Mouse (Mus musculus) liver (tissue): ENCODE data around the gene Fbxo6.
"Not testable (repeated sequence)": the region's sequence is repeated elsewhere in the genome, so short reads cannot be mapped to it uniquely, and the experiment has no call there.

Experiments
- DNase-seq: peaks from one replicate; pipeline ENCODE4 v3.0.0-alpha.2; 2020; ENCODE audit warnings: mixed read lengths

The Fbxo6 gene

DNA sequence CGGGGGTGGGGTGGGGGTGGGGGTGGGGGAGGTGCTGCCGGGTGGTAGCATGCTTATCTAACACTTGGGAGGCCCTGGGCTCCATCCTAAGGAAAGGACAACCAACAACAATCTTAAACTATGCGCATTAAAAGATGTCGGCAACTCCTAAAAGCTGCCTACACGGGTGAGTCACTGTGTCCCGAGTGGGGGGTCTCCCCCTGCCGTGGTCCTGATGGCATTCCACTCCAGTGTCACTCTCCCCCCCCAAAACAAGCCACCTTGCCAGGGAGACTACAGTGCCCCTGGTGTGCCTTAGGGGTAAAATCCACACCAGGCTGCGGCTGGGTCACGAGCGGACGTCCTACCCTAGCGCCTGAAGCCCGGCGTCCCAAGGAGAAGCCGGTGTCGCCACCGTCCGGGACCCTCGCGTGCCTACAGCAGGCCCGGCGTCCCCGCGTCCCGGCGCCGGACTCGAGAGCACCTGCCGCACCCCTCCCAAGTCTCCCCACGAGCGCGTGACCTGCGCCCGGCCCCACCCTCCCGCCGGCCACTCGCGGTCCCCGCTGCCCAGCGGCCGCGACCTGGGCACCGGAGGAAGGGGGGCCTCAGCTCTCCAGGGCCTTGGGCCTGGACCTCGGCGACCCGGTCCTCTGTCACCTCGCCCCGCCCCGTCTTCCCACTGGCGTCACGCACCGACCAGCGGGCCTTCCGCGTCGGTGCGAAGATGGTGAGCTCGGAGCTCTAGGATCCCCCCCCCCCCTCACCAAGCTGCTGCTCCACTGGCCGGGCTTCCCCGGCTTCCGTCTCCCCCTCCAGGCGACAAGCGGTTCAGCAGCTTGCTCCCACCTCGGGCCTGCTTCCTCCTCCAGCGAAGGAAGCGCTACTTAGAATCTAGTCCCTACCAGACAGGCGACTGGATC is at the start of gene Fbxo6:
TSS of gene Fbxo6 (minus strand) at position 874 of the 902 bp plus-strand sequence.
- peak; percentile 88 for DNase-seq

DNA sequence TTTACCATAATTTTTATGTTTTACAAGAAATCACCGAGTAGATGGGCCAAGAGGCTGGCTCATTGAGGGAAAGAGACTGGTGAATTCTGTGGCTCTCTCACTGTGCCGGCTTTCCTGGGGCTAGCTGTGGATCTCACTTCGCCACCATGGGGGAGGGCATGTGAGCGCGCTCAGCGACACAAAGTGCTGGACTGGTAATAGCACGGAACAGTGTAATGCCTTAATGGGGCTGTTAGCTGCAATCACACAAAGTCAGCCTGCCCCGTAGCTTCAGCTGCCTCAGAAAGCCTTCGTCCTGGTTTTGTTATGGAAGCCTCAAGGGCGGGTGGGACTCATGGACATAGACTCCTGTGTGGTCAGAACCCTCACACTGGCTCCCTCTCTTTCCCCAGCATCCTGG is 46.8 kb upstream of the Fbxo6 start:
- DNase-seq: no peak

DNA sequence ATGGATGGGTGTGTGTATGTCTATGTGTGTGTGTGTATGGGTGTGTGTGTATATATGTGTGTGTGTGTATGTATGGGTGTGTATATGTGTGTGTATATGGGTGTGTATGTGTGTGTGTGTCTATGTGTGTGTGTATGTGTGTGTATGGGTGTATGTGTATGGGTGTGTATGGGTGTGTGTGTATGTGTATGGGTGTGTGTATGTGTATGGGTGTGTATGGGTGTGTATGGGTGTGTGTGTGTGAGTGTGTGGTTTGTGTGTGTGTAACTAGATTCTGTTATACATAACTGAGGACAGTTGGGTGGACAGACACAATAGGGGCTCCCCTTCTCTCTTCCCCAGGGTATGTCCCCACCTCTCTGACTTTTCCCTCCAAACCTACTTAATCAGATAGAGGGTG is 42.5 kb upstream of the Fbxo6 start:
- DNase-seq: no peak

DNA sequence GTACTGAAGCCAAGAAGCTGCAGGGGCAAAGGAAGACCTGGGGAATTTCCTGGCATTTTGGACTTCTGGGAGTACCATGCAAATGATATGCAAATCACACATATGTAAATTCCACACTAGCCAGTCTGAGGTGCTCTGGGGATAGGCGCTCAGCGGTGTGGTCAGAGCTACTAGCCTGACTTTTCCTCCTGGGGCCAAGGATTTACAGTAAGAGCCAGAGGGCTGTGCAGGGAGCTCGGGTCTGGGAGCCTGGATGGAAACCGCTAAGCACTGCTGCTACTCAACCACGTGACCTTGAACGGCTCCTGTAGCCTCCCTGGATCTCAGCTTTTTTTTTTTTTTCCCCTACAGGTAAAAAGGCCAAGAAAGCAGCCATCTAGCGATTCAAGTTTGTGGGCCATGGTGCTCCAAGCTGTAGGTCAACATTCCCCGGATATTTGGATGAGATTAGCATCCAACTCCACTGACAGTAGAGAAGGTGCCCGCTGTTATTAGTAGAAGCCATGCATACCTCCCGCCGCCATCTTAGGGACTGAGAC is 40.8 kb upstream of the Fbxo6 start:
- no peak for DNase-seq

DNA sequence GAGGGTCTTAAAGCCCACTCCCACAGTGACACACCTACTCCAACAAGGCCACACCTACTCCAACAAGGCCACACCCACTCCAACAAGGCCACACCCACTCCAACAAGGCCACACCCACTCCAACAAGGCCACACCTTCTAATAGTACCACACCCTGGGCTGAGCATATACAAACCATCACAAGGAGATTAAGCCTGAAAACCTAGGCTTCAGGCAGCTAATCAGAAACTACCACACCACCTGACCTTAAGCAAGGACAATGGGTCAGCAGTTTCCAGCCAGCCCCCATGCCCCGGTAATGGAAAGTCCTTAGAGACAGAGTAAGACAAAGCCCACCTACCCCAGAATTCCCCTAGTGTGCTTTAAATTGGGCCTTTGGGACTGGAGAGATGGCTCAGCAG is 36.8 kb upstream of the Fbxo6 start:
- not testable (repeated sequence) for DNase-seq

DNA sequence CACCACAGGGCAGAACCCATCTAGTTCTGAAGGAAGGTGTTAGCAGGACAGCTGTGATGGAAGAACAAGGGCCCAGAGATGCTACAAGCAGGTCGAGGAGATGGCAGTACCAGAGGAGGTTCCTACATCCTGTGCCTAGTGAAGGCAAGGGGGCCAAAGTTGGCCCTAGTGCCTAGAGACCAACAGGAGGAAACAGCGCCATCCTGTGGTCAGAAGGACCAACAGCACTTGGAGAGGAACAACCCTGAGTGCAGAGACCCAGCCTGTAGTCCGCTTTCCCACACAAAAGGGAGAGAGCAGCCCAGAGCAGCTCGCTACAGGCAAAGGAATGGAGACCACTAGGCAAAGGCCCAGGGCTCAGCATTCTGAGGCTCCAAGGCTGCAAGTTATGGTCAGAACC is 33.9 kb upstream of the Fbxo6 start:
- DNase-seq: no peak

DNA sequence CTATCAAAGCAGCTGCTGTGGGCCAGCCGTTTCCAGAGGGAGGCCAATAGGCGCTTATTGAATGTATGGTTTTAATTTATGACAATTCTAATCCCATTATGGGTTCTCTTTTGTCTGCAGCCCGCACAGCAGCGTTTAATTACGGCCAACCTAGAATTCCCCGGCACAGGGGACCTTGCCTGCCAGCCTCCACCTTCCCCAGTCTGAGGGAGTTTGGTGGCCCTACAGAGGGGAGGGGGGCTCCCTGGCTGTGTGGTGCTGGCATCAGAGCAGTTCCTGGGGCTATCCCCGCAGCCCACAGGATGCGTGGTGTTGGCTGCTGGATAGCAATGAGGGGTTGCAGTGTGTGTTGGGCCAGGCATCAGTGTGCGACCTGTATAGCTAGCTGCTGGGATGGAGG is 32.6 kb upstream of the Fbxo6 start:
- DNase-seq: no peak

DNA sequence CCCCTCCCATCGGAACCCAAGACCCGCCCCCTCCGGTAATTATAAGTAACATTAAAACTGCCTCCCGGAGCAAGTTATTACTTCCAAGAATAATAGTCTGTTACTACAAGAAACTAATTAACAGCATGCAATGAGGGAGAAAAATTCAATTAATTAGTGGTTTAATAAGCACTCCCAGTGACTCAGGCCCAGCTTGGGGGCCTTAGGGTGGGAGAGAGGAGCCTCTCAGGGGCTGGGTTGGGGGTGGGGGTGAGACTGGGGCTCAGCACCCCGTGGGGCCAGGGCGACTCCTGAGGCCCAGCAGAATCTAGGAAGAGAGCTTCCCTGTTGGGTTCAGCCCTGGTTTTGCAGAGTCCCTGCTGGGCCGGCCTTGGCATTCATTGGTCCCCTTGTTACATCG is 30.4 kb upstream of the Fbxo6 start:
- DNase-seq: no peak

DNA sequence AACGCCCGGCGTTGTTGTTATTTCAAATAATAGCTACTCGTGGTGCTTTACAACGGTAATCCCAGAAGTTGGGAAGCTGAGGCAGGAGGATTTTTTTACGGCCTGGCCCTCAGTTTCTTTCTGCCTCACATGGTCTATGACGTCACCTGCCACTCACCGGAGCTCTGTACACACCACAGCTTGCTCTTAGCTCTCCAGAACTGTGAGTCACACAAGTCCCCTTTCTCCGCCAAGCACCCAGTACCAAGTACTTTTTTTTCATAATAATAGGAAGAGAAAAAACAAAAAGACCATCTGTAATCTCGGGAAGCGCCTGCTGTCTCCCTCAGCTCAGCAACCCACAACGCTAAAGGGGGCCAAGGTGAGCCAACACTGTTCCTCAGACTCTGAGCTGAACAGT is 29.5 kb upstream of the Fbxo6 start:
- DNase-seq: no peak

DNA sequence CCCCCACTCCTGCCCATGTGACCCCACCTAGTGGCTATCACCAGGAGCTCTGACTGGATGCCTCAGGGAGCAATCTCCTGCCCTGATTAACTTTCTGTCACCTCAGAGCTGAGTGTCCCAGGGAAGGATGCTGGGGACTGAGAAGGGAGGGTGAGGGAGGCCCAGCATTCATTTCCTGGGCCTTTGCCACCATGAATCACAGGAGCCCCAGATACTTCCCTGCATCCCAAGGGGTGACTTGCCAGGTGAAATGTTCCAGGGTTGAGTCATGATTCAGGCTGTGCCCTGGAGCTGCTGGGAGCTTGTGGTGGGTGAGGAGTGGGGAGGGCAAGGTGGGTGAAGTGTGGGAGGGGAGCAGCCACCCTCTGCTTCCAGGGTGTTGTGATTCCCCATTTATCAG is 25.8 kb upstream of the Fbxo6 start:
- DNase-seq: no peak

DNA sequence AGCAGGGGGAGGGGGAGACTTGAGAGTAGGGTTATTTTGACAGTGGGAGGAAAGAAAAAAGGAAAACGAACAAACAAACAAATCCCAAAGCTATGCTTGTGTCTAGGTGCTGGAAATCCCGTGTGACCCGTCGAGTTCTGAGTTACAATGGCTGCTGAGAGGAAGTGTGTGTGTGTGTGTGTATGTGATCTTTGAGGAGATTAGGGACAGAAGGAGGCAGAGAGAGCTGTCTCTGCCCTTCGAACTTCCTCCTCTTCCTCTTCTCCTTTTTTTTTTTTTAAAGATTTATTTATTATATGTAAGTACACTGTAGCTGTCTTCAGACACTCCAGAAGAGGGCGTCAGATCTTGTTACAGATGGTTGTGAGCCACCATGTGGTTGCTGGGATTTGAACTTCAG is 24.7 kb upstream of the Fbxo6 start:
- DNase-seq: not testable (repeated sequence)

DNA sequence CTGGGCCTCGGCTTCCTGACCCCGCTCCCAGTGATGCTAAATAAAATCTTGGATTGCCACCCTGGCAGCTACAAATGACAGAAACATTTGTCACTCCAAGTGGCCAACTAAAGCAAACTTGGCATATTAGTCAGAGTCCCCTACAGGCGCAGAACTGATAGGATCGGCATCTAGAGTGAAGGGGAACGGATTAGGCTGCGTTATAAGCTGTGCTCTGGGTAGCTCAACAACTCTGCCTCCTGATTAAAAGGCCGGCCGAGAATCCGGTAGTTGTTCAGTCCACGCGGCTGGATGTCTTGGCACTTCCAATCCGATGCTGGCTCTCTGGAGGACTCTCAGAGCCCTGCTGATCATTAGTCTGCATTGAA is 22.5 kb upstream of the Fbxo6 start:
- no peak for DNase-seq

DNA sequence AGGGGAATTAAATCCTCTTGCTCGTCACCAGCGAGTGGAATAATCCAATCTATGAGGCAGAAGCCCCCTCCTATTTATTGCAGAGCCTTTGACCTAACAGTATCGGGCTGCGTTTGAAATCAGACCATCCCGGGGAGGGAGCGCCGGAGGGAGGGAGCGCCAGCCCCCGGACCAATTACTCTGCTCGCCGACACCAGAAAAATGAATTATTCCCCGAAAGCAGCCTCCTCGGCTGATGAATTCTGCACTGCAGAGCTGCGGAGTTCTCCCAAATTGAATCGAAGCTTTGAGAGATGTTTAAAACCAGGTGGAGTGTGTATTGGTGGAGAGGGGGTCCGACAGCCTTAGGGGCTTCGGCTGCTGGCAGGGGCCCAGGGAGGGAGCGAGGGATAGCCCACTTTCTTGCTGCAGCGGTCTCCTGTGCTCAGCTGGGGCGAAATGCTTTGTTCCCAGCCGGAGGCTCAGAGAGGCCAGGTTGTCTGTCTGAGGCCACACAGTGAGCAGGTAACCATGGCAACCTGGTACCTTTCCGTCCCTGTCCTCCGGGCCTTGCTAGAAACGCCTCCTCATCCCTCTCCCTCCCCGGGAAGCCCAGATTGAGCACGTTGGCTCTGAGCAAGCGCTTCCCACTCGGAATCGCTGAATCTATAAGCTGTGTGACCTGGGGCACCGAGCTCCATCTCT is 22.0 kb upstream of the Fbxo6 start:
- no peak for DNase-seq

DNA sequence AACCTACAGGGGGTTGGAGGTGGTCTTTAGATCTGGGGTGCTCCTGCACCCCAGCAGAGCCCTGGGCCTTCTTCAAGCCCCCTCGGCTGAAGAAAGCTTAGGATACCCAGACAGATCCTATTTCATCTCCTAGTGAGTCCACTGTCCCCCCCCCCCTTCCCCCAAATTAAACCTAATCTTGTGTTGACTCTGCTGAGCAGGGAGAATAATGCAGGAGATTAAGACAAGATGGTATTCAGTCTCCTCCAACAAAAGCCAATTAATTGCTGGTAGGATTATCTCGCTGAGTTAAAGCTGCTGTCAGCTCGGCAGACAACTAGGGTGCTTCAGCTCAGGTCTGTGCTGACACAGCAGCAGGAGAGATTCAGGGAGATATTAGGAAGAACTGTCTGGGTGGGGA is 19.3 kb upstream of the Fbxo6 start:
- DNase-seq: no peak

DNA sequence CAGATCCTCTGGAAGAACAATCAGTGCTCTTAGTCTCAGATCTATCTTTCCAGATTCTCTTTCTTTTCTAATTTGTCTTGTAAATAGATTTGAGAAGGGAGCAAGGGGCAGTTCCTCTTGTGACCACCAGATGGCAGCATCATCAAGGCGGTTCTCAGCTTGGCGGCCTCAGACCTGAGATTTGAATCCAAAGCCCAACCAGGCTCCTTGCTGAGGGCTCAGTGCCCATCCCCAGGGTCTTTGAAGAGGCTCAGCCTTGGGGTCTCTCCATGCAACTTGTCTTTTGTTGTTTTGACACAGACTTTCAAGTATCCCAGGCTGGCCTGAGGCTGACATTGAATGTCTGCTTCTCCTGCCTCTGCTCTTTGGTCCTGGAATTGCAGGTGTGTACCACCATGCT is 18.9 kb upstream of the Fbxo6 start:
- DNase-seq: peak; percentile 41

DNA sequence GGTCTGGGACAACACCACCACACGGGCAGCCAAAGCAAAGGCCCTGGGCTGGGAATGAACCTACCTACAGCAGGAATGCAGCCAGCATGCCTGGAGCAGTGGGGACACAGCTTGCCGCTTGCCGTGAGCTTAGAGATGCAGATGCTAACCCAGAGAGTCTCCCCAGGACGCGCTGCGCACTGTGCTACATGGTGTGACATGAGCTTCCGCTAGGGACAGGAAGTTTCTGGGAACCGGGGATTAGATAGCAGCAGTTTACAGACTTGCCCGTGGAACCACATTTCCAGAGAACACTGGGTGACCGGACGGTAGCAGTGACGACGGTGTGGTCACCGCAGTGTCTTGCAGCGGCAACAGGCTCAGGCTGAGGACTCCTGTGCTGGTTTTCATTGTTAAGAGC is 17.6 kb upstream of the Fbxo6 start:
- DNase-seq: no peak

DNA sequence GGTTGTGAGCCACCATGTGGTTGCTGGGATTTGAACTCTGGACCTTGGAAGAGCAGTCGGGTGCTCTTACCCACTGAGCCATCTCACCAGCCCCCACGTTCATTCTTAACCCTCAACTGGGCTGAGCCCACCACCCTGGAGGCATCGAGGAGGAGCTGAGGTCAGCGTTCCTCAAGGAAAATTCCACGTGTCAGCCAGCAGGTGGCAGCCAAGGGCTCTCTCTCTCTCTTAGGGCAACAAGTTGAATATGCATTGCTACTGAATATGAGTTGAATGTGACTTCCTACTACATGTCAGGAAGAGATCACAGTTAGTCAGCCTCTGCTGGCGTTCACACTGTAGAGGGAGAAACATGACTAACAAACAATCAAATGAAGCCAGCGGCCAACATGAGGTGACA is 16.3 kb upstream of the Fbxo6 start:
- peak; percentile 76 for DNase-seq

DNA sequence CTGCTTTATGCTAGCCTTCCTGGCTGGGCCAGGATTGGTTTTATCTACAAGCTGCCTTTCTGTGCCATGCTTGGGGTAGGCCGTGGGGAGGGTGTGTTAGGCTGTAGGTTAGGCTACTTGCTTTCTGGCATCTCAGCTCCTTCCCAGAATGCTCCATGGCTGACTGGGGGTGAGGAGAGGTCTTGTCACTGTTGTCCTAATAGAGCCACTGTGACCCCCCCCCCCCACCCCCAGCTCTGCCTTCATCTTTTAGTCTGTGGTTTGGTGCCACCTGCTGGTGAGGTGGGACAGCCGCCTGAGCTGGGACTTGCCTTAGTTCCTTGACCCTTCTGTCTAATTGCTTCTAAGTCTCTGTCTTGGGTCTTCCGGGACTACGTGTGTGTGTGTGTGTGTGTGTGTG is 15.0 kb upstream of the Fbxo6 start:
- peak; percentile 61 for DNase-seq

DNA sequence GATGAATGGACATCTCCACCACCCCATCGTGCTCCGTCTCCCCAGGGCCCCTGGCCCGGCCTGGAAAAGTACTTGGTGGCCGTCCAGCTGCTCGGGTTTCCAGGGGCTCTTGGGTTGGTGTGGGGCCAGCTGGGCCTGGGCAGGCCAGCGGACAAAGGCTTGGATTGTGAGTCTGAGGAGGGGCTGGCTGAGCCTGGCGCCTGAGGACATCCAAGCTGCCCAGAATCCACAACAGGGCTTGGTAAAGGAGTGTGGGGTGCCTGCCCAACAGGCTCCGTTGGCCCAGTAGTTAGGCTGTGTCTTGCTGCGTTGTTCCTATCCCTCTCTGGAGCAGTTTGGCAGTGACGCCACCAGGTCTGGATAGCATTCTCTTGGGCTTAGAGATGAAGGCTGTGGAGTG is 14.5 kb upstream of the Fbxo6 start:
- DNase-seq: no peak

DNA sequence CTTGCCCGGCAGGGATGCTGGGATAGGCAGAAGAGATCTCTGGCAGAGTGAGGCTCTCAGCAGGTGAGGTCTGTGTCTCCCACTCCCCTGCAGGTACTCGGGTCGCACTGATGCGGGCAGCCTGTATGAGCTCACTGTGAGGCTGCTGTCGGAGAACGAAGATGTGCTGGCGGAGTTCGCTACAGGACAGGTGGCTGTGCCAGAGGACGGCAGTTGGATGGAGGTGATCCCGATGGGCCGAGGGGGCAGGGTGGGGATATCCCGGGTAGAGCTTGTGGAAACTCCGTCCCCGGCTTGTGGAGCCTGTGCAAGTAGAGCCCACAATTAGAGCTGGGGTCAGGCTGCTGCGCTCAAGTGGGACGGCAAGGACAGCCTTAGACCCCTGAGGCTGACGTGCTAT is 13.6 kb upstream of the Fbxo6 start:
- DNase-seq: no peak

DNA sequence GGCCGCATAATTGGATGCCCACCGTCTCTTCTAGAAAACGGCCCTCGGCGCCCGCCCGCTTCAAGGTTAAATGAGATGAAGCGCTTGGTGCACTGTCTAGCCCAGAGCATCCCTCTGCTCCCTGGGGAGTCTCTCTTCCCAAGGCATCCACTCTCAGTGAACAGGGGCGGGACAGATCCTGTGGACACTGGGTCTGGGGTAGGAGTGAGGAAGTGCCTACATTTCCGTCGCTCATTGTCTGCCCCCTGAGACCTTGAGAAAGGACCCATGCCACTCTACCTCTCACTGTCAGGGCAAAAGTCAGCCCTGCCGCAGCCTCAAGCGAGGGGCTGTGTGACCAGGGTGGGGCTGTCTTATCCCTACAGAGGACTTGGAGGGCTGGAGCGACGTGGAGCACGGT is 12.5 kb upstream of the Fbxo6 start:
- no peak for DNase-seq

DNA sequence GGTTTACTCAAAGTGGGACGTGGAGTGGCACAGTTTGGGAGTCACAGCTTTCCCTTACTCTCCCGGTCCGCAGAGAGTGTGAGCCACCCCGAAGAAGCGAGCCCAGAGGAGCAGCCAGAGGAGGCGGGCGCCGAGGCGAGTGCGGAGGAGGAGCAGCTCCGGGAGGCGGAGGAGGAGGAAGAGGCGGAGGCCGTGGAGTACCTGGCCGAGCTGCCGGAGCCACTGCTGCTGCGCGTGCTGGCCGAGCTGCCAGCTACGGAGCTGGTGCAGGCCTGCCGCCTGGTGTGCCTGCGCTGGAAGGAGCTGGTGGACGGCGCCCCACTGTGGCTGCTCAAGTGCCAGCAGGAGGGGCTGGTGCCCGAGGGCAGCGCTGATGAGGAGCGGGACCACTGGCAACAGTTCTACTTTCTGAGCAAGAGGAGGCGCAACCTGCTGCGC is 12.1 kb upstream of the Fbxo6 start:
- DNase-seq: peak; percentile 72

DNA sequence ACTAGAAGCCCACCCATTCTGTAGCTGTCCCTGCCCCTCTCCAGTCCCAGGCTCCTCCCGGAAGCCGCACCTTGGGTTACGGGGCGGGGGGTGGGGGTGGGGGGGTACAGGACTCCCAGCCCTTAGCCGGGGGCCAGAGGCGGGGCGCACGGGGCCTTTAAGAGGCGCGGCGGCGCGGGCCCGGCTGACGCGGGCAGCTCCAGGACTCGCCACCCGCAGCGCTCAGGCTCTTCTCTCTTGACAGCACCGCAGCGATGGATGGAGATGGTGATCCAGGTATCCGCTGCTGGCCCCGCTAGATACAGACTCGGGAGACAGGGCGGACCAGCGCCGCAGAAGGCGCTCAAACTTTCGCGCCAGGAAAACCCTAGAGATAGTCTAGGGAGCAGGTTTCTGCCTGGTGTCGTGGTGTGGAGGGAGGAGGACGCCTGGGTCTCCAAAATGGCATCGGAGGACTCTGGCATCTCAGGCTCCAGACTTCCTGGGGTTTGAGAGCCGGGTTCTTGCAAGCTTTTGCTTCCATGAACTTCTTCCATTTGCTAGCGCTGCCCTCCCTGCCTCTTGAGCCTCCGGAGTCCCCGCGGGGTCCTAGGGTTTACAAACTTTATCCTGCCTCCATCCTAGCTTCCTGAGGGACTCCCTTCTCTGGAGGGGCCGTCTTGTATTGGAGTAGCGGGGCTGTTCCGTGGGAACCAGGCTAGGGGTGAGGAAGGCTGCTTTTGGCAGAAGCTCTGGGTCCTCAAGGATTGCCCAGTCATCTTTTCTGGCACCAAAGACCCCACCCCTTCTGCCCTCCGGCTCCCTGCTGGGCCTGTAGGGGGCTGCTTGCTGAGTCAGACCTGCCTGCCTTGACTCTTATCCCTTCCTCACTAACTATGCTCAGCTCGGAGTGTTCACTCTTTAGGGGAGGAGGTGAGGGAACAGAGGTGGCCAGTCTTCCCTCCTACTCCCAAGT is 8.8 kb upstream of the Fbxo6 start, which contains the start of the genes Fbxo44 and Fbxo2:
TSS of gene Fbxo44 (minus strand) at position 47 of the 955 bp plus-strand sequence.
TSS of gene Fbxo2 (plus strand) at position 186 of the 955 bp plus-strand sequence.
- peak; percentile 22 for DNase-seq
